Mouse (Mus musculus): ENCODE results near the gene Ifitm2.

DNA sequence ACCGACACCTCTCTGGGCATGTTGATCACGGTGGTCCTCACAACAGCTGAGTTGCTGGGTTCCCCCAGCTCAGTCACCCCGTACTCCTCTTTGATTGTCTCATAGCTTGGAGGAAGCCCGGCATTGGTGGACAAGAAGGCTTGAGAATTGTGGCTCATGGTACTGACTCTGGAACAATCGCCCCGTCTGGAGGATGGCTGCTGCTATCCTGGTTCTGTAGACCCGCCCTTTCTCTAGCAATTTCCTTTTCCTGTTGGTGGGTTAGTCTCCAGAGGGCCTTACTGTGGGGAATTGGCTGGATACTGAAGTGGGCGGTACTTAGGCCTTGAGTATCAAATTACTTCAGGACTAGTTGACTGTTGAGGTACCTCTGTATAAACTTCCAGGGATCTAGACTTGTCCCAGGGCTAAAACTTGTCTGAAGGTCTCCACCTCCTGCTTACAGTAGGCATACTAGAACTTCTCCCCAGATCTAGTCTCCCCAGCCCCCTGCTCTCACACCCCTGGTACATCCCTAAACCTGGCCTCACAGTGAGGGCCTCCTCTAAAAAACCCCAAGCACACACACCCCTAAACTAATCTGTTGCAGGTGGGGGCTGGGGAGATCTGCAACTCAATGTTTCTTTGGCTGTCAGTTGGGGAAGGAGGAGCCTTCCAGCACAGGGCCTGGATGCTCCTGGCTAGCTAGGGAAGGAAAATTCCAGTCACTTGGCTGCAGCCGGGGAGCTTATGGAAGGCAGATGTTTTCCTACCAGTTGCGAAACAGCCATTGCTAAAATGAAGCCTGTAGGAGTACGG, at the start of gene Ifitm2, which contains the start of gene Gm45717:
- TF ChIP-seq CTCF (IDR thresholded peaks at IDR 0.05; ENCODE audit: extremely low read depth, insufficient read depth, low read length) = no peak
- 0 out of 2 replicates have a peak, but pooled peaks have one; percentile 18 for TF ChIP-seq POLR2A (IDR thresholded peaks at IDR 0.05; ENCODE audit: extremely low read depth, insufficient read depth, low read length)
